Mouse (Mus musculus) small intestine, adult 2 months (tissue): ENCODE measurements at regions not wholly inside any gene's neighbourhood (a gene's known extent, or its start where the extent isn't known, plus 50 kb on each side); places are given as distances from the start of the nearest gene placed in this dataset.

Experiments
- H3K27ac ChIP-seq: fragments of 200-500 bp; 2 replicates; pipeline ENCODE4 v1.5.1; 2012; ENCODE audit warnings: low read depth, low read length, control low read depth, inconsistent platforms; ENCODE audit not compliant: insufficient read depth
- H3K27me3 ChIP-seq: fragments of 200-500 bp; 2 replicates; pipeline ENCODE4 v1.6.1; 2012; ENCODE audit warnings: mild to moderate bottlenecking, moderate library complexity, low read length, inconsistent platforms; ENCODE audit not compliant: control insufficient read depth, insufficient read depth
- H3K36me3 ChIP-seq: fragments of 200-500 bp; 2 replicates; pipeline ENCODE4 v1.6.1; 2012; ENCODE audit warnings: mild to moderate bottlenecking, low read length, control low read depth, inconsistent platforms; ENCODE audit not compliant: control insufficient read depth, insufficient read depth
- H3K4me1 ChIP-seq: fragments of 200-500 bp; 2 replicates; pipeline ENCODE4 v1.6.1; 2012; ENCODE audit warnings: low read length, inconsistent platforms, mixed read lengths; ENCODE audit not compliant: control insufficient read depth, insufficient read depth, insufficient read length
- H3K4me3 ChIP-seq: fragments of 200-500 bp; 2 replicates; pipeline ENCODE4 v1.5.1; 2012; ENCODE audit warnings: low read depth, mild to moderate bottlenecking, control low read depth, inconsistent platforms, low read length, moderate library complexity
- CTCF ChIP-seq: fragments of 200-500 bp; IDR thresholded peaks from 2 replicates; pipeline ENCODE4 v1.5.1; 2012; ENCODE audit warnings: low read depth, mild to moderate bottlenecking, control low read depth, inconsistent platforms, low read length, moderate library complexity, mixed read lengths; ENCODE audit not compliant: insufficient replicate concordance, insufficient read length; ENCODE audit errors: extremely low read depth
- POLR2A ChIP-seq: fragments of 200-500 bp; IDR thresholded peaks from 2 replicates; pipeline ENCODE4 v1.6.1; 2012; ENCODE audit warnings: low read depth, mild to moderate bottlenecking, control low read depth, inconsistent platforms, low read length, moderate library complexity
- WGBS: fragments of 180-500 bp; shearing (Covaris S2); methylation state at CpG from one replicate; pipeline ENCODE4 v1.1.7; 2018; 5-methylcytosine and 5-hydroxymethylcytosine counted together

- TF ChIP-seq POLR2A (no peak), CTCF (no peak)
- H3K27me3 ChIP-seq, result no peaks in the 10 kb centered on the region
- H3K4me1 ChIP-seq, result no peaks in the 10 kb centered on the region
- H3K27ac ChIP-seq, result no peak overlapping the region
- H3K36me3 ChIP-seq, result no peaks in the 10 kb centered on the region
- 72% methylated on average over 3 of the region's 3 CpGs for WGBS
- H3K4me3 ChIP-seq, result no peak overlapping the region
These were observed 111.4 kb upstream of the Gm11114 start for GRCm38 (mm10) chr9:85201202-85201601.

- no peaks in the 10 kb centered on the region for H3K36me3 ChIP-seq
- no peak for TF ChIP-seq POLR2A
- no peaks in the 10 kb centered on the region for H3K4me1 ChIP-seq
- H3K27ac ChIP-seq, result no peak overlapping the region
- H3K27me3 ChIP-seq, result no peaks in the 10 kb centered on the region
- WGBS, result 71% methylated on average over 3 of the region's 3 CpGs
- no peak overlapping the region for H3K4me3 ChIP-seq
These were observed 87.7 kb upstream of the Gm11114 start for GRCm38 (mm10) chr9:85224870-85225269.
